Mouse (Mus musculus) stomach, embryonic 14.5 days (tissue): ENCODE results near the gene 0610040J01Rik. TPM values are rescaled to one million over a fixed set of nuclear protein-coding genes. Genes with fewer than 3 reads are reported as not detected.
A peak's percentile ranks its signal among the peaks of the same experiment; 100 is the strongest.

Experiments
- ATAC-seq: fragments of 200-750 bp; cut with Nextera tagmentation; 2 replicates; pipeline ENCODE4 v1.8.0; 2017; ENCODE audit warnings: low read depth, moderate TSS enrichment; ENCODE audit not compliant: insufficient number of reproducible peaks, insufficient read depth, low FRiP score
- H3K27ac ChIP-seq: fragments of 300-500 bp; sonication (generic); 2 replicates; pipeline ENCODE4 v1.5.1; 2014; ENCODE audit warnings: mild to moderate bottlenecking, low read length, moderate library complexity, mixed read lengths
- H3K27me3 ChIP-seq: fragments of 300-500 bp; sonication (generic); 2 replicates; pipeline ENCODE4 v1.6.1; 2014; ENCODE audit warnings: low read length, control low read depth, mixed read lengths; ENCODE audit not compliant: control insufficient read depth, insufficient read depth
- H3K36me3 ChIP-seq: fragments of 300-500 bp; sonication (generic); 2 replicates; pipeline ENCODE4 v1.6.1; 2014; ENCODE audit warnings: mild to moderate bottlenecking, control low read depth, low read length, moderate library complexity, mixed read lengths; ENCODE audit not compliant: control insufficient read depth, insufficient read depth
- H3K4me1 ChIP-seq: fragments of 300-500 bp; sonication (generic); 2 replicates; pipeline ENCODE4 v1.6.1; 2014; ENCODE audit warnings: low read length, control low read depth, mixed read lengths; ENCODE audit not compliant: control insufficient read depth, insufficient read depth
- H3K4me2 ChIP-seq: fragments of 300-500 bp; sonication (generic); replicated peaks from 2 replicates; pipeline ENCODE4 v1.6.1; 2014; ENCODE audit warnings: low read depth, low read length, control low read depth
- H3K4me3 ChIP-seq: fragments of 300-500 bp; sonication (generic); 2 replicates; pipeline ENCODE4 v1.5.1; 2014; ENCODE audit warnings: low read depth, low read length, control low read depth
- H3K9ac ChIP-seq: fragments of 300-500 bp; sonication (generic); replicated peaks from 2 replicates; pipeline ENCODE4 v1.6.1; 2014; ENCODE audit warnings: low read depth, mild to moderate bottlenecking, control low read depth, low read length, moderate library complexity, mixed read lengths
- H3K9me3 ChIP-seq: fragments of 300-500 bp; sonication (generic); 2 replicates; pipeline ENCODE4 v1.6.1; 2016; ENCODE audit warnings: low read depth, low read length, control low read depth; ENCODE audit not compliant: control insufficient read depth
- WGBS: fragments of 180-500 bp; shearing (Covaris S2); extraction: QIAGEN DNeasy Blood & Tissue Kit; methylation state at CpG from one replicate; pipeline ENCODE4 v1.1.7; 2014; 5-methylcytosine and 5-hydroxymethylcytosine counted together
- polyA plus RNA-seq: library from polyadenylated mRNA; unstranded; fragments of >200 nt; fragmentation: Nextera tagmentation; extraction: Ambion mirVana; gene quantifications from 2 replicates; pipeline ENCODE4 v1.2.1, GENCODE M21; 2014

The 0610040J01Rik gene
- polyA plus RNA-seq, 1 experiment from 2014 or later: 28.0 TPM

DNA sequence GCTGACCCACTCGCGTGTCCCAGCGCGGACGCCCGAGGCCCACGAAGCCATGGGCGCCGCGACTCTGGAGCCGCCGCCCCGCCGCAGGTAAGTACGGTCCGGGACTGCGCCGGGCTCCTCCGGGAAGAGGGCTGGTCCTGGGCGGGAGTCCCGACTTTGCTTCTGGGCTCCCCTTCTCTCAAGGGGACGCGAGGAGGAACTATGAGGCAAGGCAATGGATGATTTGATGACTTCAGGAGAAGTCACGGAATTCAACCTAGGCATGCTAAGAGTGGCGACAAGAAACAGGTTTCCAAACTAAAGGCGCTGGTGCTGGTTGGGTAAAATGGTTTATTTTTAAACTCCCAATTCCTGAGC lies 324 bp downstream of the 0610040J01Rik start:
- peak overlapping the region; percentile 82 for H3K4me2 ChIP-seq
- H3K4me1 ChIP-seq: no peaks in the 10 kb centered on the region
- peak overlapping the region; percentile 37; the same call in 1 of the 2 replicates for H3K9ac ChIP-seq
- H3K36me3 ChIP-seq: no peaks in the 10 kb centered on the region
- H3K27me3 ChIP-seq: no peaks in the 10 kb centered on the region
- ATAC-seq: peak; percentile 75; the same call in 1 of the 2 replicates
- peak overlapping the region; percentile 43 for H3K4me3 ChIP-seq
- H3K27ac ChIP-seq: no peak overlapping the region
- 2% methylated on average over 26 of the region's 26 CpGs for WGBS
- H3K9me3 ChIP-seq: no peaks in the 10 kb centered on the region

DNA sequence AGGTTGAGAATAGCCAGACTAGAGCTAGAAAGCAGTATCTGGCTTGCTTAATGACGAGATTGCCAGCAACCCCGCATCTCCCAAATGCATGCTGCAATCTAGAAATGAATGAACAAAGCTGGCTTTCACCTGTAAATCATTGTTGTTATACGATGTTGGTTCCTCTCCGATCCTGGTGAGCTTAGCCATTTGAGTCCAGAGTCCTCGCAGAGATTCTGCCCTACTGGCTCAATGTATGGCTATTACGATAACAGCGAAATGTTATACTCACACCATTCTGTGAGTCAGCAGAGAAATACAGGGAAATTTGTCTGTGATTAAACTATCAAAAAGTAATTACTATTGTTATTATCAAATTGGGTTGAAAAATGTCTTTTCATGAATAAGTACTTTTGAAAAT lies 4.5 kb downstream of the 0610040J01Rik start:
- 80% methylated on average over 7 of the region's 7 CpGs for WGBS
- Histone ChIP-seq H3K4me1 (peaks cover 3% of the 10 kb centered on the region; the same call in 1 of the 2 replicates), H3K9me3 (no peaks in the 10 kb centered on the region), H3K9ac (no peak overlapping the region), H3K27me3 (no peaks in the 10 kb centered on the region), H3K27ac (no peak overlapping the region), H3K4me2 (no peak overlapping the region), H3K36me3 (no peaks in the 10 kb centered on the region), H3K4me3 (no peak overlapping the region)
- ATAC-seq: no peak

DNA sequence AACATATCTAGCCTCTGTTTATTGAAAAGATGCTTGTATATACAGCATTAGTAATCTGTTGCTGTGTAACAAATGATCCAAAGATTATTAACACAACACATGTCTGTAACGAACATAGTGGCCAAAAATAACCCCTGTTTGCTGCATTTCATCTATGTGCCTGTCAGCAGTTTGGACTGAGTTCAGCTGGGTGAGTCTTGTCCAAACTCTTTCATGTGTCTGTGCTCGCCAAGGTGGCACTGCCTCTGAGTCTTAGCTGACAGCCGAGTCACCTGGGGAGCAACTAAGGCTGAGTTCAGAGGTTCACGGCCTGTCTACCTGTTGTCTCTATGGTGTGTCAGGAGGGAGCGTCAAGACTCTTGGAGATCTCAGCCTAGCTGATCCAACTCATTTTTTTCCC lies 5.1 kb downstream of the 0610040J01Rik start:
- Histone ChIP-seq H3K36me3 (no peaks in the 10 kb centered on the region), H3K27me3 (no peaks in the 10 kb centered on the region), H3K4me1 (peaks cover 3% of the 10 kb centered on the region; the same call in 1 of the 2 replicates), H3K4me3 (no peak overlapping the region), H3K9me3 (no peaks in the 10 kb centered on the region), H3K9ac (no peak overlapping the region), H3K27ac (no peak overlapping the region), H3K4me2 (no peak overlapping the region)
- ATAC-seq: no peak
- 64% methylated on average over 5 of the region's 5 CpGs for WGBS

DNA sequence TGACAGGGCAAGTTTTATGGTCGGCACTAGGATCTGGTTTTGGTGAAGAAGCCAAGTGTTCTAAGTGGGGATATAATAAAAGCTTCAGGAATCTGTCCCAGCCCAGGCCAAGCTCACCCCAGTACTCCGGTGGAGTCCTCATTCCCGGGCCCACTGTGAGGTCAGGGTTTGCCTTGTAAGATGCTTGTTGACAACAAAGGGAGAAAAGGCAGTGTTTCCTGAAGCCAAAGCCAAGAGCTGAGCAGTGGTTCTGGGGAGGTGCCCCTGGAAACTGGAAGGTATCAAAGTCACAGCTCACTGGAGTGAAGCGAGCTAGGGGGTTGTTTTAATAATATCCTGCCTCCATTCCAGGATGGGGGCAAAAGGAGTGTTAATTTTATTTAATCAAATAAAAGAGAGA lies 6.8 kb downstream of the 0610040J01Rik start:
- H3K4me1 ChIP-seq: peaks cover 5% of the 10 kb centered on the region; the same call in 1 of the 2 replicates
- H3K27ac ChIP-seq: no peak overlapping the region
- H3K4me2 ChIP-seq: no peak overlapping the region
- ATAC-seq: no peak
- 37% methylated on average over 4 of the region's 4 CpGs for WGBS
- no peak overlapping the region for H3K4me3 ChIP-seq
- H3K9ac ChIP-seq: no peak overlapping the region
- no peaks in the 10 kb centered on the region for H3K36me3 ChIP-seq
- H3K9me3 ChIP-seq: no peaks in the 10 kb centered on the region
- H3K27me3 ChIP-seq: no peaks in the 10 kb centered on the region

DNA sequence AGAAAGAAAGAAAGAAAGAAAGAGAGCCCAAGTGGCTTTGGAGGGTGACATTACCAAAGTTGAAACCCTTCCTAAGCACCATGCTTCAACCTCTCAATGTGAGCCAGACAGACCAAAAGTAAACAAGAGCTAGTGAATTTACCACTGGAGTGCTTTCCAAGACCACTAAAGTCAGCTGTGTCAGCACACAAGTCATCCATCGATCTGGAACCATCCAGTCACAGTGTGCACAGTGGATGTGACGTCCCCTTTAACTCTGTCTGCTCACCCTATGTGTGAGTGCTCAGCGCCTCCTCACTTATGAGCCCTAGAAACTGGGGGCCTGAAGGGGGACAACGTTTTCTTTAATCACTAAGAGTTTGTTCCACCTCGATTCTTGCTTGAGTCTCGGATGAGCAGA lies 7.4 kb downstream of the 0610040J01Rik start:
- H3K27ac ChIP-seq: no peak overlapping the region

DNA sequence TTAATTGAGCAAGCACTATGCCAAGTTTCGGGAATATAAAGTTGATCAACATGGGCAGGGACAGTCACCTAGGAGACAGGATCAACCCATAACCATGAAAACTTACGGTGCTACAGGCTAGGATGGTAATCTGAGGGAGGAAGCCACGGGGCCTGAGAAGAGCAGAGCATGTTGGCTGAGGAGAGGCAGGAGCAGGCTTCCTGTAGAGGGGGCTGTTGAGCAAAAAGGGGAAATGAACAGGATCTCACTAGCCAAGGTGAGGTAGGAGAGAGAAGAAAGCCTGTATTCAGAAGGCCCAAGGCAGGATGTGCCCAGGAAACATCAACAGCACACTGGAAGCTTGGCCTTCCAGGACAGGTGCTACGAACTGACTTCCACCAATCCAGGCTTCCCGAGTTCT lies 9.0 kb downstream of the 0610040J01Rik start:
- WGBS: 89% methylated on average over 5 of the region's 5 CpGs
- H3K4me3 ChIP-seq: no peak overlapping the region
- no peaks in the 10 kb centered on the region for H3K9me3 ChIP-seq
- no peaks in the 10 kb centered on the region for H3K27me3 ChIP-seq
- no peak for ATAC-seq
- no peak overlapping the region for H3K9ac ChIP-seq
- H3K4me1 ChIP-seq: peaks cover 8% of the 10 kb centered on the region; the same call in 1 of the 2 replicates
- H3K36me3 ChIP-seq: no peaks in the 10 kb centered on the region
- no peak overlapping the region for H3K4me2 ChIP-seq
- H3K27ac ChIP-seq: peak overlapping the region; percentile 61

More for the DNA sequence above, 7.4 kb downstream of the 0610040J01Rik start:
- Histone ChIP-seq H3K27me3 (no peaks in the 10 kb centered on the region), H3K9me3 (no peaks in the 10 kb centered on the region), H3K36me3 (no peaks in the 10 kb centered on the region), H3K9ac (no peak overlapping the region), H3K4me1 (peaks cover 5% of the 10 kb centered on the region; the same call in 1 of the 2 replicates), H3K4me2 (no peak overlapping the region), H3K4me3 (no peak overlapping the region)
- no peak for ATAC-seq
- 60% methylated on average over 6 of the region's 6 CpGs for WGBS

DNA sequence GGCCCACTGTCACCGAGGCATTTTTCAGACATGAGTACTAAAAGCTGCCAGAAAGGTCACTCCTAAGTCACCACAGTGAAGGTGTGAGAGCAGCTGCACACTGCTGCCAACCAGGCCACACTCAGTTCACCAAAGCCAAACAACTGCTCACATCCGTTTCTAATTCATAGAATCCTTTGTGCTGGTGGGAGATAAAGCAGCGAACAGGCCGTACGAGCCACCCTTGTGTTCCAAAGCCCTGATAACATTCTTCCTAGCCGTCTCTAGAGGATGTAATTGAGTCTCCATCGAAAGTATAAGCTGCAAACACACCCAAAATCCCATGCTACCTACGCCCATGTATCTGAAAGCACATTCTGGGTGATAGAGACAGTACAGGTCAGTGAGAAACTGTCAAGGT lies 9.7 kb downstream of the 0610040J01Rik start:
- Histone ChIP-seq H3K9ac (no peak overlapping the region), H3K4me3 (no peak overlapping the region), H3K9me3 (no peaks in the 10 kb centered on the region), H3K36me3 (no peaks in the 10 kb centered on the region), H3K4me2 (no peak overlapping the region), H3K27ac (peak overlapping the region; percentile 61; the same call in 1 of the 2 replicates), H3K4me1 (peaks cover 9% of the 10 kb centered on the region; the same call in 1 of the 2 replicates), H3K27me3 (no peaks in the 10 kb centered on the region)
- WGBS: 49% methylated on average over 8 of the region's 8 CpGs
- 0 out of 2 replicates have a peak, but pooled peaks have one; percentile 69 for ATAC-seq

DNA sequence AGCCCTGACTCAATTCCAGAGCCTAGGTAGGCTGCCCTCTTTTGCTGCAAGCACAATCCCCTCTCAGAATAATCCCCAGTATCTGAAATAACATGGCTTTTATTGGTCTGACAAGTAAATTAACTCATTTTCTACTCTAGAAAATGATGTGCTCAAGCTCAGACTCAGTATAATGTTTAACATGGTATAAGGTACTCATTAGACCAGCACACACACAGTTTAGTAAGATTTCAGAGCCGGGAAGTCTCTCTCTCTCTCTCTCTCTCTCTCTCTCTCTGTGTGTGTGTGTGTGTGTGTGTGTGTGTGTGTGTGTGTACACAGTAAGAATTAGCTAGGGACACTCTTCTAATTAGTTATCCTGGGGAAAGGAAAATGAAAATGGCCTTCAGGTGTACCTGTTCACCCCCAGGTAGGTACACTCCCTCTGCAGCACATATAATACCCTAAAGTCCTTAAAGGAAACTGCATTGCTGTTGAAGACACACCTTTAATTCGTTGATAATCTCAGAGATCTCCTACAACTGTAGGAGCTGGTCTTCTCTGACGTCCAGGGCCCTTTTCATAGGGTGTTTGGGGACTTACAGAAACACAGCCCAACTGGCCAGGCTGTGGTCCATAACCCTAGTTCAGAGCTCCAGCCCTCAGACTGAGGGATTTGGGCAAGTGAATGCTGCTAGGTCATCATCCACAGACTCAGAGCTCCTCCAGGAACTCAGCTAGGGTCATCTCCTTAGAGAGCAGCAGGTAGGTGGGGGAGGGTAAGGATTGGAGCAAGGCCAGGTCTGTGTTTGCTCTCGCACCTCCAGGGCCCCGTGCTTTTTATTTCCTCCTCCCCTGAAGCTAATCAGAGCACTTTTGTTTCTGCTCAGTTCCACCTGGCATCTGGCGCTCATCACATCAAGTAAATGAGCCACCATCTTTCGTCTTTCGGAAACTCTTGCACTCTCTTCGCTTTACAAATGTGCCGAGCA lies 11.5 kb downstream of the 0610040J01Rik start:
- H3K4me3 ChIP-seq: no peak overlapping the region
- peaks cover 17% of the 10 kb centered on the region; the same call in 1 of the 2 replicates for H3K4me1 ChIP-seq
- ATAC-seq: peak; percentile 74
- no peak overlapping the region for H3K4me2 ChIP-seq
- H3K36me3 ChIP-seq: no peaks in the 10 kb centered on the region
- no peaks in the 10 kb centered on the region for H3K27me3 ChIP-seq
- no peak overlapping the region for H3K9ac ChIP-seq
- WGBS: 47% methylated on average over 10 of the region's 10 CpGs
- H3K27ac ChIP-seq: peak overlapping the region; percentile 44; the same call in 1 of the 2 replicates
- no peaks in the 10 kb centered on the region for H3K9me3 ChIP-seq
